Mouse (Mus musculus) erythroblast, embryonic 14.5 days (primary cell): ENCODE measurements around the gene Olfr222.

ENCODE experiments used
- GATA1 ChIP-seq: IDR thresholded peaks from 2 replicates; pipeline ENCODE4 v1.6.1; 2012; ENCODE audit warnings: low read length, inconsistent platforms, mixed read lengths
- TAL1 ChIP-seq: IDR thresholded peaks from 3 replicates; pipeline ENCODE4 v1.6.1; 2012; ENCODE audit warnings: low read length, inconsistent platforms, mixed read lengths

GRCm38 (mm10) chr11:59524150-59524549, 51.9 kb downstream of the Olfr222 start:
- TF ChIP-seq GATA1 (no peak), TAL1 (no peak)
